ENCODE assay signal across 13 mouse cellular contexts in genomic region chr5:121149246-121149645, GRCm38 (mm10). TPM values are rescaled to one million over a fixed set of nuclear protein-coding genes. Genes with fewer than 3 reads are reported as not detected.
DNase-seq lines count a peak whose midpoint lies in the region; ATAC-seq lines count a peak whose summit lies in the region.
"Had no signal": no experiment of that assay in that cellular context is flagged by ENCODE, and none has a peak within 500 bp of the region (broad histone marks: within the 10 kb centered on the region; RNA-seq: fewer than 3 reads in every experiment).

No protein-coding gene starts in this region.

- H3K4me2 ChIP-seq in midbrain, embryonic 14.5 days (ENCODE audit: low read length): no peak overlapping the region
- H3K4me2 ChIP-seq in stomach, embryonic 15.5 days: no peak overlapping the region
- H3K4me2 ChIP-seq: heart, embryonic 13.5 days; lung, embryonic 15.5 days; midbrain, embryonic 15.5 days had no signal

- no peaks in the 10 kb centered on the region for H3K27me3 ChIP-seq in midbrain, embryonic 14.5 days (ENCODE audit: control insufficient read depth, insufficient read depth, low read length)
- no peaks in the 10 kb centered on the region for H3K27me3 ChIP-seq in midbrain, embryonic 10.5 days (ENCODE audit: low read depth, poor library complexity, severe bottlenecking)
- H3K27me3 ChIP-seq in stomach, embryonic 15.5 days (replicated peaks): no peaks in the 10 kb centered on the region
- H3K27me3 ChIP-seq: heart, embryonic 13.5 days; lung, embryonic 15.5 days; midbrain, embryonic 15.5 days had no signal

- no peaks in the 10 kb centered on the region for H3K9me3 ChIP-seq in midbrain, embryonic 14.5 days (ENCODE audit: control insufficient read depth, low read length)
- no peaks in the 10 kb centered on the region for H3K9me3 ChIP-seq in midbrain, embryonic 10.5 days (replicated peaks)
- no peaks in the 10 kb centered on the region for H3K9me3 ChIP-seq in stomach, embryonic 15.5 days
- H3K9me3 ChIP-seq: heart, embryonic 13.5 days; lung, embryonic 15.5 days; midbrain, embryonic 15.5 days had no signal

- no peak overlapping the region for H3K27ac ChIP-seq in midbrain, embryonic 14.5 days (replicated peaks; ENCODE audit: low read depth, low read length)
- H3K27ac ChIP-seq in midbrain, embryonic 10.5 days (replicated peaks): no peak overlapping the region
- H3K27ac ChIP-seq in stomach, embryonic 15.5 days: no peak overlapping the region
- H3K27ac ChIP-seq: gastrocnemius, adult 2 months; heart, embryonic 13.5 days; lung, embryonic 15.5 days; midbrain, embryonic 15.5 days had no signal

- no peak overlapping the region for H3K4me3 ChIP-seq in midbrain, embryonic 14.5 days (replicated peaks; ENCODE audit: low read depth, low read length)
- H3K4me3 ChIP-seq in midbrain, embryonic 10.5 days: no peak overlapping the region
- no peak overlapping the region for H3K4me3 ChIP-seq in stomach, embryonic 15.5 days (replicated peaks)
- H3K4me3 ChIP-seq: gastrocnemius, adult 2 months; heart, embryonic 13.5 days; lung, embryonic 15.5 days; midbrain, embryonic 15.5 days had no signal

- H3K36me3 ChIP-seq in midbrain, embryonic 14.5 days (ENCODE audit: control insufficient read depth, insufficient read depth, low read length): peaks cover 83% of the 10 kb centered on the region
- peaks cover 100% of the 10 kb centered on the region for H3K36me3 ChIP-seq in midbrain, embryonic 10.5 days
- H3K36me3 ChIP-seq in stomach, embryonic 15.5 days: peaks cover 46% of the 10 kb centered on the region

- ATAC-seq in cerebellum, adult (ENCODE audit: insufficient number of reproducible peaks, low FRiP score, low TSS enrichment): no peak
- no peak for ATAC-seq in midbrain, embryonic 14.5 days (ENCODE audit: low FRiP score, low TSS enrichment)
- ATAC-seq in stomach, embryonic 15.5 days (ENCODE audit: insufficient read depth, low FRiP score, low read depth): peak; percentile 66; the same call in 1 of the 2 replicates
- no peak for ATAC-seq in frontal cortex, adult (ENCODE audit: low TSS enrichment)
- ATAC-seq: midbrain, embryonic 15.5 days had no signal

- DNase-seq in cerebellum, postnatal 25 days: peak; percentile 25 to 44
- DNase-seq in midbrain, embryonic 14.5 days: peak; percentile 23
- DNase-seq in midbrain, embryonic 10.5 days (ENCODE audit: low spot score): no peak
- peak; percentile 64 to 72 for DNase-seq in kidney, adult 8-10 months
- DNase-seq in layer of hippocampus, postnatal 10 days (ENCODE audit: low spot score in 2 of 2): no peak
- DNase-seq: gastrocnemius, adult 2 months; right cerebral cortex, postnatal 4 days had no signal

- WGBS in midbrain, embryonic 14.5 days: 64% methylated on average over 1 of the region's 1 CpGs
- WGBS in midbrain, embryonic 10.5 days: 94% methylated on average over 1 of the region's 1 CpGs
- WGBS in stomach, embryonic 15.5 days: 74% methylated on average over 1 of the region's 1 CpGs

- H3K4me1 ChIP-seq in midbrain, embryonic 14.5 days (ENCODE audit: control insufficient read depth, insufficient read depth, low read length): no peaks in the 10 kb centered on the region
- H3K4me1 ChIP-seq in midbrain, embryonic 10.5 days: no peaks in the 10 kb centered on the region
- H3K4me1 ChIP-seq in stomach, embryonic 15.5 days: no peaks in the 10 kb centered on the region
- H3K4me1 ChIP-seq: lung, embryonic 15.5 days had no signal

- H3K9ac ChIP-seq in midbrain, embryonic 14.5 days (replicated peaks; ENCODE audit: low read length): no peak overlapping the region
- H3K9ac ChIP-seq in stomach, embryonic 15.5 days: no peak overlapping the region
- H3K9ac ChIP-seq: heart, embryonic 13.5 days; lung, embryonic 15.5 days; midbrain, embryonic 15.5 days had no signal

RNA-seq across cellular contexts. Expression of gene Ptpn11, which starts 42.0 kb away (rescaled TPM):
- polyA plus RNA-seq in midbrain, embryonic 14.5 days (2014; fragmentation: Nextera tagmentation; extraction: Ambion mirVana): 29.7 and 32.7 TPM in 2 replicates
- 23.5 and 23.9 TPM in 2 replicates for polyA plus RNA-seq in midbrain, embryonic 10.5 days (2016; fragmentation: Nextera tagmentation; extraction: Ambion mirVana)
- 17.8 and 19.6 TPM in 2 replicates for polyA plus RNA-seq in stomach, embryonic 15.5 days (2015; fragmentation: Nextera tagmentation; extraction: Ambion mirVana)
- 10 to 100 TPM; 78.1 to 82.4 TPM for total RNA-seq in layer of hippocampus, postnatal 10 days (2021)

RNA-seq across cellular contexts. Expression of gene Rpl6, which starts 55.0 kb away (rescaled TPM):
- polyA plus RNA-seq in midbrain, embryonic 14.5 days (2014; fragmentation: Nextera tagmentation; extraction: Ambion mirVana): 432 and 438 TPM in 2 replicates
- polyA plus RNA-seq in midbrain, embryonic 10.5 days (2016; fragmentation: Nextera tagmentation; extraction: Ambion mirVana): 565 and 656 TPM in 2 replicates
- 603 and 609 TPM in 2 replicates for polyA plus RNA-seq in stomach, embryonic 15.5 days (2015; fragmentation: Nextera tagmentation; extraction: Ambion mirVana)
- 100 to 1,000 TPM; 520 to 542 TPM for total RNA-seq in layer of hippocampus, postnatal 10 days (2021)

Comparison
In these comparisons a context has a peak if more than half of its experiments do, and no peak if none do; other contexts are left out.
1. DNase-seq: peak in cerebellum, postnatal 25 days (2 of 2), midbrain, embryonic 14.5 days (single experiment) and kidney, adult 8-10 months (2 of 2); none in midbrain, embryonic 10.5 days (single experiment) and layer of hippocampus, postnatal 10 days (0 of 2).